Mouse (Mus musculus) bone marrow macrophage, adult 2 months (primary cell): Measurements from ENCODE around the gene Kcnk13. TPM values are rescaled to one million over a fixed set of nuclear protein-coding genes. Genes with fewer than 3 reads are reported as not detected.
A peak's percentile ranks its signal among the peaks of the same experiment; 100 is the strongest.

Experiments used
- H3K27ac ChIP-seq: 2 replicates; pipeline ENCODE4 v1.5.1; 2012; ENCODE audit warnings: low read depth, low read length; ENCODE audit not compliant: insufficient read depth
- H3K4me1 ChIP-seq: 2 replicates; pipeline ENCODE4 v1.6.1; 2012; ENCODE audit warnings: low read length; ENCODE audit not compliant: control insufficient read depth, insufficient read depth
- H3K4me3 ChIP-seq: 2 replicates; pipeline ENCODE4 v1.5.1; 2012; ENCODE audit warnings: mild to moderate bottlenecking, low read length, moderate library complexity; ENCODE audit not compliant: insufficient read depth
- CTCF ChIP-seq: IDR thresholded peaks from 2 replicates; pipeline ENCODE4 v1.5.1; 2012; ENCODE audit warnings: low read depth, mild to moderate bottlenecking, low read length, moderate library complexity
- POLR2A ChIP-seq: IDR thresholded peaks from 2 replicates; pipeline ENCODE4 v1.6.1; 2012; ENCODE audit warnings: mild to moderate bottlenecking, low read depth, low read length, borderline replicate concordance
- polyA plus RNA-seq: library from polyadenylated mRNA; stranded (reverse); fragments of >200 nt; gene quantifications from 2 replicates; pipeline ENCODE4 v1.2.4, GENCODE M21; 2012; ENCODE audit not compliant: missing spikeins, insufficient read depth, insufficient read length

The Kcnk13 gene
- polyA plus RNA-seq, 1 experiment: 28.3 TPM

- Histone ChIP-seq H3K4me1 (peaks cover 8% of the 10 kb centered on the region), H3K27ac (no peak overlapping the region), H3K4me3 (no peak overlapping the region)
- TF ChIP-seq CTCF (no peak), POLR2A (no peak)
Observed at GRCm38 (mm10) chr12:100073201-100073672, 108.9 kb downstream of the Kcnk13 start.

GRCm38 (mm10) chr12:100075715-100076114 is 111.4 kb downstream of the Kcnk13 start:
- no peak overlapping the region for H3K27ac ChIP-seq
- H3K4me3 ChIP-seq: no peak overlapping the region
- 0 out of 2 replicates have a peak, but pooled peaks cover 5% of the 10 kb centered on the region for H3K4me1 ChIP-seq
- TF ChIP-seq CTCF: no peak
- no peak for TF ChIP-seq POLR2A

- TF ChIP-seq CTCF (no peak), POLR2A (no peak)
- no peak overlapping the region for H3K27ac ChIP-seq
- H3K4me1 ChIP-seq: peaks cover 5% of the 10 kb centered on the region
- H3K4me3 ChIP-seq: no peak overlapping the region
Observed at GRCm38 (mm10) chr12:100079636-100080286, 115.5 kb downstream of the Kcnk13 start.

GRCm38 (mm10) chr12:100088026-100088425 is 123.7 kb downstream of the Kcnk13 start:
- Histone ChIP-seq H3K27ac (no peak overlapping the region), H3K4me3 (no peak overlapping the region), H3K4me1 (peaks cover 38% of the 10 kb centered on the region)
- TF ChIP-seq CTCF: no peak
- no peak for TF ChIP-seq POLR2A

GRCm38 (mm10) chr12:100089265-100089664 is 125.0 kb downstream of the Kcnk13 start:
- TF ChIP-seq POLR2A (no peak), CTCF (no peak)
- Histone ChIP-seq H3K4me1 (peaks cover 35% of the 10 kb centered on the region), H3K4me3 (no peak overlapping the region), H3K27ac (peak overlapping the region; percentile 59)

GRCm38 (mm10) chr12:100090750-100091149 is 126.5 kb downstream of the Kcnk13 start:
- no peak for TF ChIP-seq CTCF
- no peak for TF ChIP-seq POLR2A

GRCm38 (mm10) chr12:100093046-100093445 is 128.7 kb downstream of the Kcnk13 start:
- TF ChIP-seq CTCF (no peak), POLR2A (no peak)
- peaks cover 27% of the 10 kb centered on the region for H3K4me1 ChIP-seq
- no peak overlapping the region for H3K27ac ChIP-seq
- no peak overlapping the region for H3K4me3 ChIP-seq

More at GRCm38 (mm10) chr12:100090750-100091149, 126.5 kb downstream of the Kcnk13 start:
- Histone ChIP-seq H3K27ac (no peak overlapping the region), H3K4me3 (no peak overlapping the region), H3K4me1 (peaks cover 33% of the 10 kb centered on the region)

- no peak for TF ChIP-seq CTCF
- TF ChIP-seq POLR2A: no peak
- no peak overlapping the region for H3K27ac ChIP-seq
- H3K4me1 ChIP-seq: no peaks in the 10 kb centered on the region
- H3K4me3 ChIP-seq: no peak overlapping the region
Observed at GRCm38 (mm10) chr12:100099971-100100706, 135.8 kb downstream of the Kcnk13 start.

GRCm38 (mm10) chr12:100100707-100101030 is 136.4 kb downstream of the Kcnk13 start:
- no peak overlapping the region for H3K4me3 ChIP-seq
- no peak for TF ChIP-seq CTCF
- TF ChIP-seq POLR2A: no peak
- peaks cover under 1% of the 10 kb centered on the region for H3K4me1 ChIP-seq
- no peak overlapping the region for H3K27ac ChIP-seq

GRCm38 (mm10) chr12:100101651-100102050 is 137.4 kb downstream of the Kcnk13 start:
- Histone ChIP-seq H3K27ac (no peak overlapping the region), H3K4me3 (no peak overlapping the region), H3K4me1 (peaks cover 7% of the 10 kb centered on the region)
- TF ChIP-seq POLR2A (no peak), CTCF (no peak)
